Mouse (Mus musculus): Measurements from ENCODE around the gene Serpinb6d.

Gene Serpinb6d

GRCm38 (mm10) chr13:33661105-33661504 lies at the start of gene Serpinb6d:
Gene Serpinb6d, plus strand, starts transcription at chr13:33661405.
- DNase-seq (ENCODE audit: low spot score): no peak

- DNase-seq (ENCODE audit: low spot score): no peak
Measured at GRCm38 (mm10) chr13:33622921-33623320, 38.3 kb upstream of the Serpinb6d start.

GRCm38 (mm10) chr13:33642540-33642939 lies 18.7 kb upstream of the Serpinb6d start:
- DNase-seq (ENCODE audit: low spot score): no peak

- DNase-seq (ENCODE audit: low spot score): no peak
Measured at GRCm38 (mm10) chr13:33662550-33662949, 1.3 kb downstream of the Serpinb6d start.

- DNase-seq (ENCODE audit: low spot score): no peak
Measured at GRCm38 (mm10) chr13:33720296-33720695, 59.1 kb downstream of the Serpinb6d start.
